Mouse (Mus musculus): ENCODE measurements around the gene Fut8.

GRCm38 (mm10) chr12:77203136-77203535 is 34.8 kb upstream of the Fut8 start:
- TF ChIP-seq CTCF (conservative IDR thresholded peaks at IDR 0.05; ENCODE audit: low read length) (no peak), POU5F1 (IDR thresholded peaks at IDR 0.05; ENCODE audit: borderline replicate concordance, low read length) (no peak), NANOG (IDR thresholded peaks at IDR 0.05; ENCODE audit: borderline replicate concordance, low read length) (no peak)
